Mouse (Mus musculus) MEL (cell line): Measurements from ENCODE around the gene Zkscan17. TPM values are rescaled to one million over a fixed set of nuclear protein-coding genes. Genes with fewer than 3 reads are reported as not detected.
A peak's percentile ranks its signal among the peaks of the same experiment; 100 is the strongest.

Source experiments
- DNase-seq: peaks from one replicate; pipeline ENCODE4 v3.0.0; 2011; ENCODE audit warnings: low read depth, low spot score
- H3K27ac ChIP-seq: 2 replicates; pipeline ENCODE4 v1.5.1; 2012; ENCODE audit warnings: low read depth, mild to moderate bottlenecking, control low read depth, low read length, moderate library complexity; ENCODE audit not compliant: control insufficient read depth
- H3K27me3 ChIP-seq, 2 experiments: fragments of 150-350 bp in 1 of 2; sonication (generic) in 1 of 2; 2 replicates each; pipeline ENCODE4 v1.6.1; 2012; ENCODE audit warnings: low read length in 2 of 2, mild to moderate bottlenecking in 2 of 2, improper control_type of control experiment in 1 of 2, moderate library complexity in 1 of 2; ENCODE audit not compliant: insufficient read depth in 2 of 2, control insufficient read depth in 1 of 2
- H3K36me3 ChIP-seq, 2 experiments: 2 replicates each; pipeline ENCODE4 v1.6.1; 2012 to 2014; ENCODE audit warnings: low read length in 2 of 2, improper control_type of control experiment in 1 of 2, inconsistent platforms in 1 of 2, mild to moderate bottlenecking in 1 of 2; ENCODE audit not compliant: insufficient read depth in 2 of 2, control insufficient read depth in 1 of 2
- H3K4me1 ChIP-seq, 2 experiments: fragments of 150-350 bp in 1 of 2; sonication (generic) in 1 of 2; 2 replicates each; pipeline ENCODE4 v1.6.1; 2012; ENCODE audit warnings: low read length in 2 of 2, improper control_type of control experiment in 1 of 2, mild to moderate bottlenecking in 1 of 2; ENCODE audit not compliant: insufficient read depth in 2 of 2, control insufficient read depth in 1 of 2
- H3K4me3 ChIP-seq, 2 experiments: fragments of 150-350 bp in 1 of 2; sonication (generic) in 1 of 2; 2 replicates each; pipeline ENCODE4 v1.5.1; 2012; ENCODE audit warnings: low read depth in 2 of 2, low read length in 2 of 2, mild to moderate bottlenecking in 2 of 2, moderate library complexity in 2 of 2, control low read depth in 1 of 2, improper control_type of control experiment in 1 of 2; ENCODE audit not compliant: control insufficient read depth in 1 of 2, insufficient read depth in 1 of 2
- H3K79me2 ChIP-seq: 2 replicates; pipeline ENCODE4 v1.6.1; 2012; ENCODE audit warnings: mild to moderate bottlenecking, low read length, moderate library complexity; ENCODE audit not compliant: control insufficient read depth, poor library complexity, insufficient read depth
- H3K9ac ChIP-seq: 2 replicates; pipeline ENCODE4 v1.6.1; 2012; ENCODE audit warnings: low read depth, mild to moderate bottlenecking, control low read depth, low read length, moderate library complexity; ENCODE audit not compliant: control insufficient read depth, poor library complexity, severe bottlenecking
- H3K9me3 ChIP-seq: fragments of 150-350 bp; sonication (generic); replicated peaks from 2 replicates; pipeline ENCODE4 v1.6.1; 2012; ENCODE audit warnings: mild to moderate bottlenecking, low read length, improper control_type of control experiment, moderate library complexity; ENCODE audit not compliant: insufficient read depth
- BHLHE40 ChIP-seq: IDR thresholded peaks from 2 replicates; pipeline ENCODE4 v1.6.1; 2012; ENCODE audit warnings: low read depth, mild to moderate bottlenecking, inconsistent platforms, low read length, improper control_type of control experiment, borderline replicate concordance
- CHD1 ChIP-seq: IDR thresholded peaks from 2 replicates; pipeline ENCODE4 v1.6.1; 2012; ENCODE audit warnings: low read depth, mild to moderate bottlenecking, inconsistent platforms, low read length, improper control_type of control experiment
- CHD2 ChIP-seq: IDR thresholded peaks from 2 replicates; pipeline ENCODE4 v1.6.1; 2011; ENCODE audit warnings: low read length, improper control_type of control experiment
- CTCF ChIP-seq, 3 experiments: IDR thresholded peaks in 2 of 3; conservative IDR thresholded peaks in 1 of 3; 2 replicates each; pipeline ENCODE4 v1.5.1; 2011 to 2012; ENCODE audit warnings: low read length in 3 of 3, low read depth in 2 of 3, mild to moderate bottlenecking in 2 of 3, improper control_type of control experiment in 1 of 3, inconsistent platforms in 1 of 3, mixed read lengths in 1 of 3, moderate library complexity in 1 of 3; ENCODE audit not compliant: control insufficient read depth in 1 of 3, insufficient read depth in 1 of 3, poor library complexity in 1 of 3, severe bottlenecking in 1 of 3
- E2F4 ChIP-seq: IDR thresholded peaks from 2 replicates; pipeline ENCODE4 v1.6.1; 2011; ENCODE audit warnings: low read depth, low read length, improper control_type of control experiment, borderline replicate concordance
- ELF1 ChIP-seq: IDR thresholded peaks from 2 replicates; pipeline ENCODE4 v1.6.1; 2014; ENCODE audit warnings: low read depth, mild to moderate bottlenecking, inconsistent platforms, low read length, improper control_type of control experiment, moderate library complexity
- EP300 ChIP-seq, 2 experiments: IDR thresholded peaks; 2 replicates each; pipeline ENCODE4 v1.6.1; 2011; ENCODE audit warnings: improper control_type of control experiment in 2 of 2, low read length in 2 of 2, low read depth in 1 of 2, mild to moderate bottlenecking in 1 of 2
- ETS1 ChIP-seq: IDR thresholded peaks from 2 replicates; pipeline ENCODE4 v1.6.1; 2012; ENCODE audit warnings: low read depth, mild to moderate bottlenecking, inconsistent platforms, low read length, improper control_type of control experiment, moderate library complexity
- GABPA ChIP-seq: IDR thresholded peaks from 2 replicates; pipeline ENCODE4 v1.6.1; 2012; ENCODE audit warnings: low read depth, mild to moderate bottlenecking, inconsistent platforms, low read length, improper control_type of control experiment, moderate library complexity
- GATA1 ChIP-seq: IDR thresholded peaks from 2 replicates; pipeline ENCODE4 v1.6.1; 2011; ENCODE audit warnings: low read depth, low read length, improper control_type of control experiment
- HCFC1 ChIP-seq: IDR thresholded peaks from 2 replicates; pipeline ENCODE4 v1.6.1; 2012; ENCODE audit warnings: low read depth, mild to moderate bottlenecking, inconsistent platforms, low read length, improper control_type of control experiment, moderate library complexity
- JUND ChIP-seq: IDR thresholded peaks from 2 replicates; pipeline ENCODE4 v1.6.1; 2011; ENCODE audit warnings: low read depth, mild to moderate bottlenecking, improper control_type of control experiment, low read length
- KAT2A ChIP-seq: conservative IDR thresholded peaks from 2 replicates; pipeline ENCODE4 v1.6.1; 2012; ENCODE audit warnings: low read depth, low read length, improper control_type of control experiment, inconsistent platforms
- MAFK ChIP-seq: IDR thresholded peaks from 2 replicates; pipeline ENCODE4 v1.6.1; 2011; ENCODE audit warnings: low read depth, mild to moderate bottlenecking, low read length, improper control_type of control experiment, borderline replicate concordance
- MAX ChIP-seq: IDR thresholded peaks from 2 replicates; pipeline ENCODE4 v1.6.1; 2011; ENCODE audit warnings: low read length, improper control_type of control experiment
- MAZ ChIP-seq: IDR thresholded peaks from 2 replicates; pipeline ENCODE4 v1.6.1; 2012; ENCODE audit warnings: low read depth, mild to moderate bottlenecking, inconsistent platforms, low read length, improper control_type of control experiment
- MEF2A ChIP-seq: IDR thresholded peaks from 2 replicates; pipeline ENCODE4 v1.6.1; 2014; ENCODE audit warnings: low read depth, mild to moderate bottlenecking, inconsistent platforms, low read length, improper control_type of control experiment; ENCODE audit not compliant: poor library complexity, insufficient replicate concordance, severe bottlenecking; ENCODE audit errors: extremely low read depth
- MXI1 ChIP-seq: IDR thresholded peaks from 2 replicates; pipeline ENCODE4 v1.6.1; 2011; ENCODE audit warnings: mild to moderate bottlenecking, low read depth, low read length, improper control_type of control experiment
- MYB ChIP-seq: IDR thresholded peaks from 2 replicates; pipeline ENCODE4 v1.6.1; 2011; ENCODE audit warnings: mild to moderate bottlenecking, low read depth, low read length, improper control_type of control experiment
- MYC ChIP-seq: IDR thresholded peaks from 2 replicates; pipeline ENCODE4 v1.6.1; 2011; ENCODE audit warnings: low read depth, mild to moderate bottlenecking, low read length, improper control_type of control experiment, moderate library complexity
- NELFE ChIP-seq: IDR thresholded peaks from 2 replicates; pipeline ENCODE4 v1.6.1; 2011; ENCODE audit warnings: low read depth, low read length, improper control_type of control experiment
- NRF1 ChIP-seq: IDR thresholded peaks from 2 replicates; pipeline ENCODE4 v1.6.1; 2014; ENCODE audit warnings: low read depth, mild to moderate bottlenecking, inconsistent platforms, low read length, improper control_type of control experiment, moderate library complexity; ENCODE audit not compliant: poor library complexity, insufficient read depth, severe bottlenecking
- POLR2A ChIP-seq, 2 experiments: IDR thresholded peaks; 2 replicates each; pipeline ENCODE4 v1.6.1; 2011 to 2012; ENCODE audit warnings: low read length in 2 of 2, mild to moderate bottlenecking in 2 of 2, control low read depth in 1 of 2, improper control_type of control experiment in 1 of 2, low read depth in 1 of 2, moderate library complexity in 1 of 2; ENCODE audit not compliant: control insufficient read depth in 1 of 2, insufficient read depth in 1 of 2, poor library complexity in 1 of 2
- POLR2AphosphoS2 ChIP-seq: IDR thresholded peaks from 2 replicates; pipeline ENCODE4 v1.6.1; 2011; ENCODE audit warnings: low read length, improper control_type of control experiment
- POLR2AphosphoS5 ChIP-seq: IDR thresholded peaks from 2 replicates; pipeline ENCODE4 v1.6.1; 2012; ENCODE audit warnings: low read depth, borderline replicate concordance, mild to moderate bottlenecking, inconsistent platforms, low read length, moderate library complexity, mixed read lengths
- RAD21 ChIP-seq: IDR thresholded peaks from 2 replicates; pipeline ENCODE4 v1.6.1; 2011; ENCODE audit warnings: mild to moderate bottlenecking, low read depth, low read length, improper control_type of control experiment
- RCOR1 ChIP-seq: IDR thresholded peaks from 2 replicates; pipeline ENCODE4 v1.6.1; 2012; ENCODE audit warnings: low read depth, mild to moderate bottlenecking, inconsistent platforms, low read length, improper control_type of control experiment
- SIN3A ChIP-seq: IDR thresholded peaks from 2 replicates; pipeline ENCODE4 v1.6.1; 2012; ENCODE audit warnings: low read length, improper control_type of control experiment, inconsistent platforms
- SMC3 ChIP-seq: IDR thresholded peaks from 2 replicates; pipeline ENCODE4 v1.6.1; 2011; ENCODE audit warnings: low read depth, low read length, improper control_type of control experiment
- TAL1 ChIP-seq: IDR thresholded peaks from 2 replicates; pipeline ENCODE4 v1.6.1; 2012; ENCODE audit warnings: mild to moderate bottlenecking, inconsistent platforms, low read length, moderate library complexity, mixed read lengths
- TBP ChIP-seq: IDR thresholded peaks from 2 replicates; pipeline ENCODE4 v1.8.0; 2011; ENCODE audit warnings: low read depth, low read length, improper control_type of control experiment
- TCF12 ChIP-seq: IDR thresholded peaks from 2 replicates; pipeline ENCODE4 v1.6.1; 2014; ENCODE audit warnings: low read depth, mild to moderate bottlenecking, inconsistent platforms, low read length, improper control_type of control experiment, moderate library complexity
- UBTF ChIP-seq: IDR thresholded peaks from 2 replicates; pipeline ENCODE4 v1.6.1; 2012; ENCODE audit warnings: low read depth, mild to moderate bottlenecking, inconsistent platforms, low read length, improper control_type of control experiment, moderate library complexity, borderline replicate concordance; ENCODE audit not compliant: insufficient read depth
- USF1 ChIP-seq: IDR thresholded peaks from 2 replicates; pipeline ENCODE4 v1.6.1; 2014; ENCODE audit warnings: low read depth, mild to moderate bottlenecking, inconsistent platforms, low read length, improper control_type of control experiment, moderate library complexity
- USF2 ChIP-seq, 2 experiments: IDR thresholded peaks; 2 replicates each; pipeline ENCODE4 v1.6.1; 2011 to 2012; ENCODE audit warnings: improper control_type of control experiment in 2 of 2, low read length in 2 of 2, borderline replicate concordance in 1 of 2, inconsistent platforms in 1 of 2, low read depth in 1 of 2, mild to moderate bottlenecking in 1 of 2; ENCODE audit not compliant: insufficient read depth in 1 of 2
- ZC3H11A ChIP-seq: IDR thresholded peaks from 2 replicates; pipeline ENCODE4 v1.6.1; 2012; ENCODE audit warnings: low read depth, mild to moderate bottlenecking, inconsistent platforms, low read length, improper control_type of control experiment
- ZKSCAN1 ChIP-seq: IDR thresholded peaks from 2 replicates; pipeline ENCODE4 v1.6.1; 2012; ENCODE audit warnings: low read depth, mild to moderate bottlenecking, inconsistent platforms, low read length, improper control_type of control experiment, moderate library complexity
- ZMIZ1 ChIP-seq: IDR thresholded peaks from 2 replicates; pipeline ENCODE4 v1.6.1; 2012; ENCODE audit warnings: low read depth, mild to moderate bottlenecking, inconsistent platforms, low read length, improper control_type of control experiment, moderate library complexity
- polyA plus RNA-seq, 2 experiments: library from polyadenylated mRNA; stranded (reverse) in 1 of 2; unstranded in 1 of 2; fragments of >175 nt in 1 of 2; fragments of >200 nt in 1 of 2; gene quantifications; 2 replicates each; pipeline versions ENCODE4 v1.2.1 to v1.2.4; 2012; ENCODE audit warnings: low replicate concordance in 2 of 2, low read depth in 1 of 2; ENCODE audit not compliant: insufficient read length in 2 of 2, insufficient read depth in 1 of 2, missing spikeins in 1 of 2
- total RNA-seq: library from RNA; depleted of rRNA; stranded (reverse); fragments of 300-350 nt; gene quantifications from 2 replicates; pipeline ENCODE4 v1.2.3, GENCODE M21; 2012

The Zkscan17 gene
- total and polyA plus RNA-seq, 3 experiments, result 31.7 to 49.6 TPM; not detected in 1

- no peaks in the 10 kb centered on the region for H3K79me2 ChIP-seq
- H3K4me1 ChIP-seq, result peaks cover 0 to 16% of the 10 kb centered on the region in 2 experiments; a peak in 3 of 4 replicates
- peak overlapping the region; percentile 8 for H3K27ac ChIP-seq
- H3K27me3 ChIP-seq, result peaks cover 0 to 3% of the 10 kb centered on the region in 2 experiments; a peak in 1 of 4 replicates
- DNase-seq, result peak; percentile 57
- no peaks in the 10 kb centered on the region for H3K9me3 ChIP-seq
- H3K36me3 ChIP-seq, result peaks cover 0 to 14% of the 10 kb centered on the region in 2 experiments; a peak in 2 of 4 replicates
- H3K9ac ChIP-seq, result no peak overlapping the region
- no peak overlapping the region for H3K4me3 ChIP-seq
- TF ChIP-seq TBP, result no peak
- peak; percentile 46; the same call in 1 of the 2 replicates for TF ChIP-seq MXI1
- no peak for TF ChIP-seq GABPA
- no peak for TF ChIP-seq POLR2AphosphoS2
- no peak for TF ChIP-seq RAD21
- peak; percentile 83 for TF ChIP-seq USF1
- no peak for TF ChIP-seq SMC3
- TF ChIP-seq CHD1, result no peak
- no peak; the same call in 1 of the 2 replicates for TF ChIP-seq HCFC1
- TF ChIP-seq ZMIZ1, result no peak
- TF ChIP-seq MAX, result peak; percentile 90
- TF ChIP-seq NELFE, result no peak
- TF ChIP-seq EP300 (IDR thresholded peaks at IDR 0.05; ENCODE audit: low read depth in 1 of 2, low read length in 2 of 2), result peak in 1 of 2 experiments; percentile 19; a peak in 1 of 4 replicates
- no peak for TF ChIP-seq E2F4
- TF ChIP-seq UBTF, result no peak
- TF ChIP-seq MEF2A, result no peak
- no peak; a peak in 1 of 4 replicates for TF ChIP-seq POLR2A (IDR thresholded peaks at IDR 0.05; ENCODE audit: control insufficient read depth in 1 of 2, insufficient read depth in 1 of 2, low read depth in 1 of 2, low read length in 2 of 2, poor library complexity in 1 of 2)
- TF ChIP-seq ZKSCAN1, result no peak
- TF ChIP-seq MAZ, result no peak
- no peak for TF ChIP-seq JUND
- peak; percentile 71; the same call in 1 of the 2 replicates for TF ChIP-seq ELF1
- TF ChIP-seq POLR2AphosphoS5, result no peak
- TF ChIP-seq MYB, result no peak
- no peak for TF ChIP-seq CHD2
- TF ChIP-seq GATA1, result peak; percentile 25; the same call in 1 of the 2 replicates
- TF ChIP-seq CTCF (IDR thresholded peaks at IDR 0.05 in 2 of 3, conservative IDR thresholded peaks at IDR 0.05 in 1 of 3; ENCODE audit: control insufficient read depth in 1 of 3, insufficient read depth in 1 of 3, low read depth in 2 of 3, low read length in 3 of 3, poor library complexity in 1 of 3, severe bottlenecking in 1 of 3), result no peak
- TF ChIP-seq KAT2A, result no peak
- peak; percentile 86 for TF ChIP-seq MYC
- no peak for TF ChIP-seq MAFK
- 0 out of 2 replicates have a peak, but pooled peaks have one; percentile 8 for TF ChIP-seq TCF12
- no peak for TF ChIP-seq SIN3A
- TF ChIP-seq NRF1, result no peak
- TF ChIP-seq RCOR1, result no peak
- TF ChIP-seq BHLHE40, result peak; percentile 75
- TF ChIP-seq TAL1, result no peak
- TF ChIP-seq USF2 (IDR thresholded peaks at IDR 0.05; ENCODE audit: borderline replicate concordance in 1 of 2, insufficient read depth in 1 of 2, low read depth in 1 of 2, low read length in 2 of 2), result no peak
- TF ChIP-seq ZC3H11A, result no peak
- no peak for TF ChIP-seq ETS1
These were observed 8.3 kb downstream of the Zkscan17 start for GRCm38 (mm10) chr11:59518226-59518625.
